Mouse (Mus musculus): Measurements from ENCODE around the gene Dppa5a. TPM values are rescaled to one million over a fixed set of nuclear protein-coding genes. Genes with fewer than 3 reads are reported as not detected.

Dppa5a gene
- total RNA-seq (2023) = not detected

DNA sequence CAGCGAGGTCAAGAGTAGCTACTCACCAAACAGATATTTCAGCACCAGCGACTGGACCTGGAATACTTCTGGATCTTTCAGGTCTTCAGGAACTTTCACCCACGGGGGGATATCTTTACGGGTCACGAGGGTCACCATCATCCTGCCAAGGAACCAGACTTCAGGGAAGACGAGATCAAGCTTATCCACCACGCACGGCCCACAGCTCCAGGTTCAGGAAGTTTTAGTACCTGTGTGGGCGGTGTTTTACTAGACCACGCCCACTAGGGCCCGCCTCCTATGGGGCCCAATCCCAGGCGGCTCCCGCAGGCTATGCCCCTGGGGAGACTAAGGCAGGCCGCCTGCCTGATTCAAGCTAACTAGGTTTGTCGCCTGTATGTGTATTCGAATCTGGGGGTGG, at the start of gene Dppa5a:
Gene Dppa5a, minus strand, starts transcription at position 219 of the 400 bp plus-strand sequence.

DNA sequence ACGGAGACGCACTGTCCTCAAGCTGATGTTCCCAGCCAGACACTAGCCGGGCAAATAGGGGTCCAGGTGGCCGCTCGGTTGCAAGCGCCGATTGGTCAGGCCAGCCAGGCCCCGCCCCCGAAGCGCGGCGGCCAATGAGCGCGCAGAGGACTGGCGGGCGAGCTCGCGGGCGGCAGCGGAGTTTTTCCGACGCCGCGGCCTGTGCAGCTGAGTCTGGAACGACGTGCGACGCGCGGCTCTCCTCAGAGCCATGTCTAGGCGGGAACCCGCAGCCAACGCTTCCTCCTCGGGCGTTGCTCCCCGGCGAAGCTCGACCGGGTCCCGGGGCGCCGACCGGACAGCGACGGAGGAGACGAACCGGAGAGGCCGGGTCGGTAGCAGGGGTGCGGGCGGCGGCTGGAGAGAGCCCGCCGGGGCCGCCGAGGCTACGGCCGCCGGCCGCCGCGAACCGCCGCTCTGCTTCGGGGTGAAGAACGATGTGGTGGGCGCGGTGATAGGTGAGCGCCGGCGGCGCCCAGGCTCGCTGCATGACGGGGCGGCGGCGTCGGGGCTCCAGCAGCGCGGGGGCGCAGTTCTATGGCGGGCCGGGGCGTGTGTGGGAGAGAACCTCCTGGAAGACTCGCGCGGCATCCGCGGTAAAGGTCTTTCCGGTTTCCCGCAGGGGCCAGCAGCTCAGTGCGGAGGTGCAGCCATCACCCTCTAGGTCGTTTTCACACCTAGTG, 27.8 kb upstream of the Dppa5a start, which contains the start of gene Ddx43:
Gene Ddx43, plus strand, starts transcription at position 148 of the 722 bp plus-strand sequence.

DNA sequence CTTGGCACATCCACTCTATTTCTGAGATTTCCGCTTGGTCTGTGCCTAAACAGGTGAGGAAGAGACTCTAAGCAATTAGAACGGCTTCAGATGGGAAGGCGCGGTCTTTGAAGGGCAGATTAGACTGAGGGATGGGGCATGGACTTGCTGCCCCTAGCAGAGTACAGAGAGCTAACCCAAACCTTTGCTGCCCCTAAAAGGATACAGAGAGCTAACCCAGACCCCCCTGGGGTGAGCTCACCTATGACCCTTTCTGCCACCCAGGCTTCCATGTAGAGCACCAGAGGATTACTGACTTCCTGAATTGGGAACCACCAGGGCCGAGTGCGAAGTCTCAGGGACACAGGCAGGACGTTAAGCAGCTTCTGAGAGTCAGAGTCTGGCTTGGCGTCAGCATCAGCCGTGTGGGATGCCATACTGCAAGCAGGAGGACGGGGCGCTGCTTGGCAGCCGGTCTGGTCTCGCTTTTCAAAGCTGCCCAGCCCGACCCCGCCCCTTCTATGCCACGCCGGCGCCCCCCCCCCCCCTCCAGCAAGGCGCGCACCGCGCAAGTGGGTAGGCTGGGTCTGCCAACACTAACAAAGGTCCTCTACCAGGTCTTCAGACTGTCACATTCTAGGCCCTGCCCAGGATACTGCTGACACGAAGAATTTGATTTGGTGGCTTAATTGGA, 10.3 kb upstream of the Dppa5a start, which contains the start of gene Ooep:
Gene Ooep, minus strand, starts transcription at position 613 of the 673 bp plus-strand sequence.

DNA sequence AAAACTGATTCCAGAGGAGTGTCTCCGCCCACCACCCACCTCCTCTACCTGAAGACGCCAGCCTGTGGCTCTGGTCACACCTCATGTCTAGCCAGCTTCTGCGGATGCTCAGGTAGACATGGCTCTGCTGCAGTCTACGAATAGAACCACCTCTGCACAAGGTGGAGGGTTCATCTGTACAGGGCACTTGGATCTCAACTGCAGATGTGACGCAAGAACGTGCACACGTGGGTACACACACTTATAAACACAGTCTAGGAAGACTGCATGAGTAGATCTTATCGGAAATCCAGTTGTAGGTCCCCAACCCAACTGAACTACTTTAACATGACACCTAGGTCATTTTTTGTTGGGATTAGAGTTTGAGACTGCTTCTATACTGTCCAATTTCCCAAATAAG, 12.4 kb downstream of the Dppa5a start, which contains the start of gene Gsta2:
Gene Gsta2, minus strand, starts transcription at position 178 of the 400 bp plus-strand sequence.

DNA sequence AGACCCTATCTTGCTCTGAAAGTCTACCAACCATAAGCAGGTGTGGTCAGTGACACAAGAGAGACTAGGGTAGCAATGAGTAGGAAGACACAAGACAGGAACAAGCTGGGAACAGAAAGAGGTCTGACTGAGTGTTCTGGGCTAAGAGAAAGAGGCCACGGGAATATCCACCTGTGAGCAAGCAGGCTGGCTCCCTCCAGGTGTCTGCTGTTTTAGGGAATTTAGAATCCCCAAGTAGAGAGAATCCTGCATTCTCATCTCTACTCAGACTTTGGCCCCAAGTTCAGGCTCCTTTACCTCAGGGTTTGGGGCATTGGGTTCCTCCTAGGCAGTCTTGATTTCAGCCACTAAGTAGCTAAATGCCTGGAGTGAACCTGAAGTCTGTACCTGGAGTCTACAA, 40.7 kb downstream of the Dppa5a start, which contains the start of gene Omt2b:
Gene Omt2b, plus strand, starts transcription at position 301 of the 400 bp plus-strand sequence.

Other genes starting within 250 kb of the Dppa5a start
- gene Gsta4, start 185.4 kb downstream of the Dppa5a start, total RNA-seq (2023) = 1.8 TPM
- not detected for gene Gsta1, start 137.5 kb downstream of the Dppa5a start, total RNA-seq (2023)
- not detected for gene Gm3776, start 111.0 kb downstream of the Dppa5a start, total RNA-seq (2023)
- gene Gm10639, start 78.3 kb downstream of the Dppa5a start, total RNA-seq (2023) = not detected
- not detected for gene Omt2a, start 53.4 kb downstream of the Dppa5a start, total RNA-seq (2023)
- gene Omt2b, start 40.6 kb downstream of the Dppa5a start, total RNA-seq (2023) = not detected
- not detected for gene Gsta2, start 12.4 kb downstream of the Dppa5a start, total RNA-seq (2023)
- not detected for gene Ooep, start 10.5 kb upstream of the Dppa5a start, total RNA-seq (2023)
- gene Ddx43, start 27.6 kb upstream of the Dppa5a start, total RNA-seq (2023) = 1.5 TPM
- 3.8 TPM for gene Cgas, start 75.1 kb upstream of the Dppa5a start, total RNA-seq (2023)
- 22.9 TPM for gene Mto1, start 80.0 kb upstream of the Dppa5a start, total RNA-seq (2023)
- not detected for gene Gm17324, start 80.6 kb upstream of the Dppa5a start, total RNA-seq (2023)
- gene Eef1a1, start 121.0 kb upstream of the Dppa5a start, total RNA-seq (2023) = 10,655 TPM
- 4.9 TPM for gene Slc17a5, start 219.9 kb upstream of the Dppa5a start, total RNA-seq (2023)
- gene Cd109, start 247.4 kb upstream of the Dppa5a start, total RNA-seq (2023) = not detected